Mouse (Mus musculus): ENCODE data around the gene Ubr2. TPM values are rescaled to one million over a fixed set of nuclear protein-coding genes. Genes with fewer than 3 reads are reported as not detected.

Gene Ubr2
- 11.8 and 14.9 TPM in 2 replicates for polyA plus RNA-seq (2012; rRNA removed)

GRCm38 (mm10) chr17:47009898-47010721 is at the start of gene Ubr2:
Gene Ubr2, minus strand, starts transcription at chr17:47010556.

GRCm38 (mm10) chr17:46910186-46910585 is 100.2 kb downstream of the Ubr2 start, which contains the start of gene Prph2:
Gene Prph2, plus strand, starts transcription at chr17:46910459.

GRCm38 (mm10) chr17:46890116-46890815 is 120.1 kb downstream of the Ubr2 start, which contains the start of gene Tbcc:
Gene Tbcc, plus strand, starts transcription at chr17:46890684.

Other genes starting within 250 kb of the Ubr2 start
- gene Ptcra, start 246.8 kb downstream of the Ubr2 start, polyA plus RNA-seq (2012; rRNA removed) = 0.02 and 0.07 TPM in 2 replicates
- gene 2310039H08Rik, start 237.9 kb downstream of the Ubr2 start, polyA plus RNA-seq (2012; rRNA removed) = 113 and 120 TPM in 2 replicates
- gene Rpl7l1, start 227.9 kb downstream of the Ubr2 start, polyA plus RNA-seq (2012; rRNA removed) = 38.3 and 40.8 TPM in 2 replicates
- gene Bicral, start 152.1 kb downstream of the Ubr2 start, polyA plus RNA-seq (2012; rRNA removed) = 2.2 and 2.3 TPM in 2 replicates
- gene Tbcc, start 119.9 kb downstream of the Ubr2 start, polyA plus RNA-seq (2012; rRNA removed) = 9.9 and 10.6 TPM in 2 replicates
- gene Prph2, start 100.1 kb downstream of the Ubr2 start, polyA plus RNA-seq (2012; rRNA removed) = not detected in 2 replicates